Comparison of ENCODE assay signal across 17 mouse cellular contexts in genomic region chr9:53915929-53916721, GRCm38 (mm10). TPM values are rescaled to one million over a fixed set of nuclear protein-coding genes. Genes with fewer than 3 reads are reported as not detected.
DNase-seq lines count a peak whose midpoint lies in the region; ATAC-seq lines count a peak whose summit lies in the region.
"Had no signal": no experiment of that assay in that cellular context is flagged by ENCODE, and none has a peak within 500 bp of the region (broad histone marks: within the 10 kb centered on the region; RNA-seq: fewer than 3 reads in every experiment).

No protein-coding gene starts in this region.

- DNase-seq in hindbrain, embryonic 11.5 days (ENCODE audit: low spot score) = no peak
- peak; percentile 19 for DNase-seq in neural tube, embryonic 11.5 days (ENCODE audit: low spot score)
- no peak for DNase-seq in neural tube, embryonic 10.5 days (ENCODE audit: extremely low spot score, low spot score)
- no peak for DNase-seq in cerebellum, adult 11 months
- no peak for DNase-seq in layer of hippocampus, adult 9-10 months (ENCODE audit: low spot score)
- DNase-seq: cerebellum, adult 8-10 months; embryo, embryonic 11 days; gastrocnemius, postnatal 36 days; heart, postnatal 14 days; lung, adult 2 months; lung, postnatal 4 days had no signal

- WGBS in hindbrain, embryonic 13.5 days = 45% methylated on average over 10 of the region's 10 CpGs
- WGBS in hindbrain, embryonic 11.5 days = 68% methylated on average over 10 of the region's 10 CpGs
- WGBS in neural tube, embryonic 11.5 days = 67% methylated on average over 10 of the region's 10 CpGs
- 44% methylated on average over 10 of the region's 10 CpGs for WGBS in midbrain, embryonic 15.5 days

- H3K27ac ChIP-seq in hindbrain, embryonic 13.5 days = peak overlapping the region; percentile 93
- H3K27ac ChIP-seq in hindbrain, embryonic 11.5 days (ENCODE audit: low read depth, low read length) = no peak overlapping the region
- 0 out of 2 replicates have a peak overlapping the region, but pooled peaks have one; percentile 34 for H3K27ac ChIP-seq in neural tube, embryonic 11.5 days (ENCODE audit: low read depth, low read length)
- H3K27ac ChIP-seq in midbrain, embryonic 15.5 days = peak overlapping the region; percentile 80
- H3K27ac ChIP-seq: heart, embryonic 10.5 days; limb, embryonic 15.5 days had no signal

- H3K9ac ChIP-seq in hindbrain, embryonic 13.5 days = peak overlapping the region; percentile 40; the same call in 1 of the 2 replicates
- no peak overlapping the region for H3K9ac ChIP-seq in hindbrain, embryonic 11.5 days (ENCODE audit: low read depth, low read length)
- no peak overlapping the region for H3K9ac ChIP-seq in neural tube, embryonic 11.5 days (ENCODE audit: low read length)
- no peak overlapping the region for H3K9ac ChIP-seq in midbrain, embryonic 15.5 days
- H3K9ac ChIP-seq: limb, embryonic 15.5 days had no signal

- ATAC-seq in hindbrain, embryonic 13.5 days (ENCODE audit: low FRiP score) = peak; percentile 90
- ATAC-seq in hindbrain, embryonic 11.5 days (ENCODE audit: low FRiP score) = no peak
- no peak for ATAC-seq in neural tube, embryonic 11.5 days (ENCODE audit: insufficient read depth, low FRiP score, low TSS enrichment)
- ATAC-seq in midbrain, embryonic 15.5 days (replicated peaks) = peak; percentile 91
- ATAC-seq: intestine, postnatal 0 days had no signal

- no peaks in the 10 kb centered on the region for H3K27me3 ChIP-seq in hindbrain, embryonic 13.5 days
- no peaks in the 10 kb centered on the region for H3K27me3 ChIP-seq in hindbrain, embryonic 11.5 days (ENCODE audit: control insufficient read depth, insufficient read depth, low read length)
- no peaks in the 10 kb centered on the region for H3K27me3 ChIP-seq in neural tube, embryonic 11.5 days (ENCODE audit: control insufficient read depth, insufficient read depth, low read length)
- no peaks in the 10 kb centered on the region for H3K27me3 ChIP-seq in midbrain, embryonic 15.5 days (replicated peaks)
- H3K27me3 ChIP-seq: limb, embryonic 15.5 days had no signal

- H3K4me3 ChIP-seq in hindbrain, embryonic 13.5 days = no peak overlapping the region
- H3K4me3 ChIP-seq in hindbrain, embryonic 11.5 days (ENCODE audit: low read depth, low read length) = no peak overlapping the region
- H3K4me3 ChIP-seq in neural tube, embryonic 11.5 days (ENCODE audit: low read depth, low read length) = no peak overlapping the region
- H3K4me3 ChIP-seq in midbrain, embryonic 15.5 days = no peak overlapping the region
- H3K4me3 ChIP-seq: heart, embryonic 10.5 days; limb, embryonic 15.5 days had no signal

- no peaks in the 10 kb centered on the region for H3K9me3 ChIP-seq in hindbrain, embryonic 13.5 days
- no peaks in the 10 kb centered on the region for H3K9me3 ChIP-seq in hindbrain, embryonic 11.5 days (ENCODE audit: control insufficient read depth, low read length)
- H3K9me3 ChIP-seq in neural tube, embryonic 11.5 days (ENCODE audit: control insufficient read depth, low read length) = no peaks in the 10 kb centered on the region
- no peaks in the 10 kb centered on the region for H3K9me3 ChIP-seq in midbrain, embryonic 15.5 days
- H3K9me3 ChIP-seq: heart, embryonic 10.5 days; limb, embryonic 15.5 days had no signal

- H3K36me3 ChIP-seq in hindbrain, embryonic 13.5 days = peaks cover 20% of the 10 kb centered on the region
- H3K36me3 ChIP-seq in hindbrain, embryonic 11.5 days (ENCODE audit: control insufficient read depth, insufficient read depth, low read length) = no peaks in the 10 kb centered on the region
- H3K36me3 ChIP-seq in neural tube, embryonic 11.5 days (ENCODE audit: control insufficient read depth, insufficient read depth, low read length) = no peaks in the 10 kb centered on the region
- peaks cover 13% of the 10 kb centered on the region for H3K36me3 ChIP-seq in midbrain, embryonic 15.5 days (replicated peaks)
- H3K36me3 ChIP-seq: heart, embryonic 10.5 days; limb, embryonic 15.5 days had no signal

- peaks cover 24% of the 10 kb centered on the region for H3K4me1 ChIP-seq in hindbrain, embryonic 13.5 days (replicated peaks)
- no peaks in the 10 kb centered on the region for H3K4me1 ChIP-seq in hindbrain, embryonic 11.5 days (replicated peaks; ENCODE audit: control insufficient read depth, insufficient read depth, low read length)
- no peaks in the 10 kb centered on the region for H3K4me1 ChIP-seq in neural tube, embryonic 11.5 days (ENCODE audit: control insufficient read depth, insufficient read depth, low read length)
- peaks cover 8% of the 10 kb centered on the region; the same call in 1 of the 2 replicates for H3K4me1 ChIP-seq in midbrain, embryonic 15.5 days
- H3K4me1 ChIP-seq: heart, embryonic 10.5 days; limb, embryonic 15.5 days had no signal

- peak overlapping the region; percentile 20; the same call in 1 of the 2 replicates for H3K4me2 ChIP-seq in hindbrain, embryonic 13.5 days
- H3K4me2 ChIP-seq in hindbrain, embryonic 11.5 days (replicated peaks; ENCODE audit: low read depth, low read length) = no peak overlapping the region
- no peak overlapping the region for H3K4me2 ChIP-seq in neural tube, embryonic 11.5 days (ENCODE audit: low read depth)
- H3K4me2 ChIP-seq in midbrain, embryonic 15.5 days = no peak overlapping the region
- H3K4me2 ChIP-seq: limb, embryonic 15.5 days had no signal

RNA-seq across cellular contexts. Expression of gene Elmod1, which starts 59.0 kb away (rescaled TPM):
- 18.4 and 19.7 TPM in 2 replicates for polyA plus RNA-seq in hindbrain, embryonic 13.5 days (2015; fragmentation: Nextera tagmentation; extraction: Ambion mirVana)
- 2.6 and 3.6 TPM in 2 replicates for polyA plus RNA-seq in hindbrain, embryonic 11.5 days (2014; fragmentation: Nextera tagmentation; extraction: Ambion mirVana)
- polyA plus RNA-seq in neural tube, embryonic 11.5 days (2014; fragmentation: Nextera tagmentation; extraction: Ambion mirVana) = 2.7 and 3.6 TPM in 2 replicates
- 17.9 and 22.6 TPM in 2 replicates for polyA plus RNA-seq in midbrain, embryonic 15.5 days (2015; fragmentation: Nextera tagmentation; extraction: Ambion mirVana)
- polyA plus RNA-seq: C2C12; heart, embryonic 10.5 days had no signal

Comparison
In these comparisons a context has a peak if more than half of its experiments do, and no peak if none do; other contexts are left out.
1. ATAC-seq: peak in hindbrain, embryonic 13.5 days (single experiment) and midbrain, embryonic 15.5 days (single experiment); none in hindbrain, embryonic 11.5 days (single experiment) and neural tube, embryonic 11.5 days (single experiment).